Mouse (Mus musculus) myocyte (in vitro differentiated cells): ENCODE measurements at regions not wholly inside any gene's neighbourhood (a gene's known extent, or its start where the extent isn't known, plus 50 kb on each side); places are given as distances from the start of the nearest gene placed in this dataset.

Experiments
- CEBPB ChIP-seq: IDR thresholded peaks from 2 replicates; pipeline ENCODE4 v1.6.1; 2011; ENCODE audit warnings: mild to moderate bottlenecking, moderate library complexity; ENCODE audit not compliant: poor library complexity, insufficient read depth, severe bottlenecking
- E2F4 ChIP-seq: IDR thresholded peaks from one replicate; pipeline ENCODE4 v1.6.1; 2011; ENCODE audit warnings: mild to moderate bottlenecking, control low read depth, moderate library complexity; ENCODE audit not compliant: insufficient read depth
- MAX ChIP-seq: IDR thresholded peaks from one replicate; pipeline ENCODE4 v1.6.1; 2011; ENCODE audit warnings: low read depth, mild to moderate bottlenecking, control low read depth
- MYOD1 ChIP-seq, 3 experiments: IDR thresholded peaks; one replicate each; pipeline ENCODE4 v1.6.1; 2011; ENCODE audit warnings: control low read depth in 2 of 3, low read depth in 2 of 3, mild to moderate bottlenecking in 2 of 3, moderate library complexity in 1 of 3; ENCODE audit not compliant: insufficient read length in 2 of 3, control insufficient read depth in 1 of 3
- MYOG ChIP-seq, 3 experiments: IDR thresholded peaks; one replicate each; pipeline ENCODE4 v1.6.1; 2011; ENCODE audit warnings: control low read depth in 2 of 3, low read depth in 2 of 3, mild to moderate bottlenecking in 2 of 3; ENCODE audit not compliant: insufficient read length in 2 of 3, control insufficient read depth in 1 of 3, insufficient read depth in 1 of 3
- POLR2A ChIP-seq: IDR thresholded peaks from one replicate; pipeline ENCODE4 v1.6.1; 2011; ENCODE audit warnings: low read depth, mild to moderate bottlenecking, control low read depth, moderate library complexity; ENCODE audit not compliant: insufficient read length
- POLR2AphosphoS2 ChIP-seq: IDR thresholded peaks from one replicate; pipeline ENCODE4 v1.6.1; 2011; ENCODE audit warnings: low read depth, control low read depth; ENCODE audit not compliant: insufficient read length
- REST ChIP-seq: IDR thresholded peaks from one replicate; pipeline ENCODE4 v1.6.1; 2011; ENCODE audit warnings: mild to moderate bottlenecking, control low read depth, moderate library complexity; ENCODE audit not compliant: insufficient read depth, insufficient read length
- TCF12 ChIP-seq: IDR thresholded peaks from one replicate; pipeline ENCODE4 v1.6.1; 2011; ENCODE audit warnings: mild to moderate bottlenecking, control low read depth; ENCODE audit not compliant: poor library complexity, insufficient read depth, severe bottlenecking

- no peak for TF ChIP-seq MYOG (IDR thresholded peaks at IDR 0.05; ENCODE audit: control insufficient read depth in 1 of 3, insufficient read depth in 1 of 3, insufficient read length in 2 of 3, low read depth in 2 of 3)
- TF ChIP-seq REST = no peak
- TF ChIP-seq TCF12 = no peak
- no peak for TF ChIP-seq MAX
- TF ChIP-seq POLR2A = no peak
- TF ChIP-seq MYOD1 (IDR thresholded peaks at IDR 0.05; ENCODE audit: control insufficient read depth in 1 of 3, insufficient read length in 2 of 3, low read depth in 2 of 3) = no peak
- TF ChIP-seq POLR2AphosphoS2 = no peak
- no peak for TF ChIP-seq CEBPB
- TF ChIP-seq E2F4 = no peak
Measured at GRCm38 (mm10) chr1:73394466-73394865, 378.8 kb upstream of the Tnp1 start.
